In genomic region chr10:8973934-8974333, GRCm38 (mm10) we compare ENCODE assay signal across 9 mouse cellular contexts.
DNase-seq lines count a peak whose midpoint lies in the region; ATAC-seq and TF ChIP-seq lines count a peak whose summit lies in the region.
"Had no signal": no experiment of that assay in that cellular context is flagged by ENCODE, and none has a peak within 500 bp of the region (broad histone marks: within the 10 kb centered on the region; RNA-seq: fewer than 3 reads in every experiment).

No protein-coding gene starts in this region.

- no peaks in the 10 kb centered on the region for H3K36me3 ChIP-seq in forebrain, embryonic 16.5 days (ENCODE audit: control insufficient read depth, insufficient read depth)
- H3K36me3 ChIP-seq in forebrain, embryonic 13.5 days (ENCODE audit: poor library complexity, severe bottlenecking) = no peaks in the 10 kb centered on the region
- no peaks in the 10 kb centered on the region for H3K36me3 ChIP-seq in hindbrain, embryonic 16.5 days (ENCODE audit: control insufficient read depth, insufficient read depth, low read length)
- H3K36me3 ChIP-seq: embryonic facial prominence, embryonic 13.5 days had no signal

- 0 out of 2 replicates have a peak, but pooled peaks have one; percentile 17 for TF ChIP-seq CTCF in lung, adult 2 months (IDR thresholded peaks at IDR 0.05; ENCODE audit: insufficient read depth, low read length)

- no peaks in the 10 kb centered on the region for H3K9me3 ChIP-seq in forebrain, embryonic 16.5 days (ENCODE audit: control insufficient read depth, low read length)
- H3K9me3 ChIP-seq in forebrain, embryonic 13.5 days (replicated peaks) = no peaks in the 10 kb centered on the region
- no peaks in the 10 kb centered on the region for H3K9me3 ChIP-seq in hindbrain, embryonic 16.5 days (ENCODE audit: control insufficient read depth, low read length)
- H3K9me3 ChIP-seq: embryonic facial prominence, embryonic 13.5 days had no signal

- no peaks in the 10 kb centered on the region for H3K4me1 ChIP-seq in forebrain, embryonic 16.5 days (replicated peaks; ENCODE audit: control insufficient read depth, insufficient read depth, low read length)
- H3K4me1 ChIP-seq in forebrain, embryonic 13.5 days = no peaks in the 10 kb centered on the region
- H3K4me1 ChIP-seq in lung, adult 2 months (ENCODE audit: control insufficient read depth, insufficient read depth, low read length) = no peaks in the 10 kb centered on the region
- H3K4me1 ChIP-seq in hindbrain, embryonic 16.5 days (ENCODE audit: control insufficient read depth, insufficient read depth, low read depth, low read length) = 0 out of 2 replicates have a peak, but pooled peaks cover 2% of the 10 kb centered on the region

- no peak overlapping the region for H3K27ac ChIP-seq in forebrain, embryonic 16.5 days (ENCODE audit: low read length)
- H3K27ac ChIP-seq in forebrain, embryonic 13.5 days = no peak overlapping the region
- H3K27ac ChIP-seq in hindbrain, embryonic 16.5 days (ENCODE audit: low read depth, low read length) = no peak overlapping the region
- H3K27ac ChIP-seq: embryonic facial prominence, embryonic 13.5 days had no signal

- H3K27me3 ChIP-seq in forebrain, embryonic 16.5 days (replicated peaks; ENCODE audit: control insufficient read depth, insufficient read depth, low read length) = no peaks in the 10 kb centered on the region
- H3K27me3 ChIP-seq in forebrain, embryonic 13.5 days = no peaks in the 10 kb centered on the region
- no peaks in the 10 kb centered on the region for H3K27me3 ChIP-seq in hindbrain, embryonic 16.5 days (replicated peaks; ENCODE audit: control insufficient read depth, insufficient read depth, low read length)
- H3K27me3 ChIP-seq: embryonic facial prominence, embryonic 13.5 days had no signal

- peak; percentile 8 to 40 for DNase-seq in spleen, postnatal 36 days (ENCODE audit: low spot score in 2 of 2)
- DNase-seq in spleen, adult 18-20 months = no peak
- no peak for DNase-seq in lung, adult 2 months
- DNase-seq in right cerebral cortex, postnatal 36 days (ENCODE audit: low spot score in 2 of 2) = no peak
- DNase-seq in left cerebral cortex, adult 9 months (ENCODE audit: low spot score in 2 of 2) = no peak

- no peak overlapping the region for H3K4me3 ChIP-seq in forebrain, embryonic 16.5 days (replicated peaks; ENCODE audit: low read length)
- no peak overlapping the region for H3K4me3 ChIP-seq in forebrain, embryonic 13.5 days
- H3K4me3 ChIP-seq in lung, adult 2 months (replicated peaks; ENCODE audit: extremely low read depth, low read depth, low read length) = no peak overlapping the region
- no peak overlapping the region for H3K4me3 ChIP-seq in hindbrain, embryonic 16.5 days (ENCODE audit: low read length)
- H3K4me3 ChIP-seq: embryonic facial prominence, embryonic 13.5 days had no signal

- ATAC-seq in forebrain, embryonic 16.5 days = 0 out of 2 replicates have a peak, but pooled peaks have one; percentile 31
- no peak for ATAC-seq in forebrain, embryonic 13.5 days
- no peak for ATAC-seq in hindbrain, embryonic 16.5 days

- no peak overlapping the region for H3K9ac ChIP-seq in forebrain, embryonic 16.5 days (replicated peaks; ENCODE audit: low read depth, low read length)
- H3K9ac ChIP-seq in forebrain, embryonic 13.5 days = no peak overlapping the region
- no peak overlapping the region for H3K9ac ChIP-seq in hindbrain, embryonic 16.5 days (ENCODE audit: low read depth, low read length)
- H3K9ac ChIP-seq: embryonic facial prominence, embryonic 13.5 days had no signal

- 72% methylated on average over 1 of the region's 1 CpGs for WGBS in forebrain, embryonic 16.5 days
- 60% methylated on average over 1 of the region's 1 CpGs for WGBS in forebrain, embryonic 13.5 days
- WGBS in lung, adult 2 months = 19% methylated on average over 1 of the region's 1 CpGs
- 53% methylated on average over 1 of the region's 1 CpGs for WGBS in hindbrain, embryonic 16.5 days

- TF ChIP-seq POLR2A in lung, adult 2 months (IDR thresholded peaks at IDR 0.05; ENCODE audit: borderline replicate concordance, extremely low read depth, low read depth, low read length) = no peak

- H3K4me2 ChIP-seq in forebrain, embryonic 16.5 days (ENCODE audit: low read length) = no peak overlapping the region
- H3K4me2 ChIP-seq in forebrain, embryonic 13.5 days = no peak overlapping the region
- H3K4me2 ChIP-seq in hindbrain, embryonic 16.5 days (ENCODE audit: low read length) = no peak overlapping the region
- H3K4me2 ChIP-seq: embryonic facial prominence, embryonic 13.5 days had no signal

Comparison
In these comparisons a context has a peak if more than half of its experiments do, and no peak if none do; other contexts are left out.
1. DNase-seq: peak in spleen, postnatal 36 days (2 of 2); none in spleen, adult 18-20 months (0 of 2), lung, adult 2 months (single experiment), right cerebral cortex, postnatal 36 days (0 of 2) and left cerebral cortex, adult 9 months (0 of 2).